Mouse (Mus musculus): ENCODE results near the gene Dusp19.

Dusp19 gene

DNA sequence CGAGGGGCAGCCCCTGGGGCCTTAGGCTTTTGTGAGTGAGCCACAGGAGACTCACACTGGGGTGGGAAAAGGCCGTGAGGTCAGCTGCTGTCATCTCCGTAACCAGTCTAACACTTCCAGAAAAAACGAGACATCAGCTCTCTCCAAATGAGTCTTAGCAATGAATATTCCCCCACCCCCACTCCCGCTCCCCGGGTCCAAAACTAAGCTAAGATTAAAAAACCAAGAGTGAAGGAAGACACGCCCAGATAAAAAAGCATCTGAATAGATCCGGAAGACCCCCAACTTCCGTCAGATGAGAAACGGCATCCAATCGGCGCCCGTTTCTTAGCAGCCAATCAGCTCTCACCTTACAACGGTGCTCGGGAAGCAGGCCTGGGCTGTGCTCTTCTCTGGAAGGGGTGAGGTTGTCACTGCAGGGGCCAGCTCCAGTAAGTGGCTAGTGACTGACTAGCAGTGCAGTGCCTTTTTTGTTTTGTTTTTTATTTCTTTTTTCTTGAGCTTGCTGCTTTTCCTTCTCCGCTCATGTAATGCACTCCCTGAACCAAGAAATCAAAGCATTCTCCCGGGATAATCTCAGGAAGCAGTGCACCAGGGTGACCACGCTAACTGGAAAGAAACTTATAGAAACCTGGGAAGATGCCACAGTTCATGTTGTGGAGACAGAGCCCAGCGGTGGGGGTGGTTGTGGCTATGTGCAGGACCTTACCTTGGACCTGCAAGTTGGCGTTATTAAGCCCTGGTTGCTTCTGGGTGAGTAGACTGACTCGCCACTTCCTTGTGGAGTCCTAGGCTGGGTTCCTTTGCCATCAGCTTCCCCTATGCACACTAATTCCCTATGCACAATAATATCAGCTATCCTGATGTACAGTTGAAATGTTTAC, at the start of gene Dusp19, which contains the start of gene Nup35:
TSS of gene Dusp19 (plus strand) at position 192 of the 884 bp plus-strand sequence.
TSS of gene Nup35 (plus strand) at position 383 of the 884 bp plus-strand sequence.
- peak; percentile 94 to 99 for DNase-seq

DNA sequence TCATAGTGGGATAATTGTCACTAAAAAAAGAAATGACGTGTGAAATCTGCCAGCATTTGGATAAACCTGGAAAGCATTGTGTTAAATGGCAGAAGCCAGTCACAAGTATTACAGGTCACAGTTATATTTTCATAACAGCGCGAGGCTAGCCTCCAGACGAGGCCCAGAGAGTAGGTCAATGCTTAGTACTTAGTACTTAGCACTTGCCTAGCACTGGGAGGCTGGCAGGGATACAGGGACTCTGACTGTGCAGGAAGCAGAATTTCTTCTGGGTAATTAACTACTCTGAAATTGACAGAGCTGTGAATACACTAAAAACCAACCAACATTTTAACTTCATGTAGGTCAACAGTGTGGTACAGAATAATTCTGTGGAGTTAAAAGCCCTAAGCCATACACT, 49.4 kb upstream of the Dusp19 start:
- DNase-seq = peak; percentile 35 to 40

DNA sequence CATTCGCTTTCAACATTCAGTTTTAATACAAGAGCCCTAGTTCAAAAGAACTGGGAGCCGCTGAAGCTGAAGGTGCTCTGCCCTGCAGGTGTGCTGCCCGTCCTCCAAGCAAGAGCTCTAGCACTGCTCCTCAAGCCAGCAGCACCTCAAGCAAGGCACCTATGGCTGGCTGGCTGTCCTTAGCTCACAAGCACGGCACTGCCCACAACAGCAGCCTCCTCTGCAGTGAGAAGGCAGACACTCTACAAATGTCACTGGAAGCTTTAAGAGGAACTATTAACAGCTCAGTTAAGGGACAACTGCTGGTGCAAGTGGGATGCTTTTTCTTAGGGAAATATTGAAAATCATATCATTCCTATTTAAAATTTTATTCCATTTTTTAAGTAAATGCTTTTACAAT, 46.2 kb upstream of the Dusp19 start:
- DNase-seq = no peak

- DNase-seq = no peak
Measured at GRCm38 (mm10) chr2:80577286-80577685, 39.6 kb upstream of the Dusp19 start.

DNA sequence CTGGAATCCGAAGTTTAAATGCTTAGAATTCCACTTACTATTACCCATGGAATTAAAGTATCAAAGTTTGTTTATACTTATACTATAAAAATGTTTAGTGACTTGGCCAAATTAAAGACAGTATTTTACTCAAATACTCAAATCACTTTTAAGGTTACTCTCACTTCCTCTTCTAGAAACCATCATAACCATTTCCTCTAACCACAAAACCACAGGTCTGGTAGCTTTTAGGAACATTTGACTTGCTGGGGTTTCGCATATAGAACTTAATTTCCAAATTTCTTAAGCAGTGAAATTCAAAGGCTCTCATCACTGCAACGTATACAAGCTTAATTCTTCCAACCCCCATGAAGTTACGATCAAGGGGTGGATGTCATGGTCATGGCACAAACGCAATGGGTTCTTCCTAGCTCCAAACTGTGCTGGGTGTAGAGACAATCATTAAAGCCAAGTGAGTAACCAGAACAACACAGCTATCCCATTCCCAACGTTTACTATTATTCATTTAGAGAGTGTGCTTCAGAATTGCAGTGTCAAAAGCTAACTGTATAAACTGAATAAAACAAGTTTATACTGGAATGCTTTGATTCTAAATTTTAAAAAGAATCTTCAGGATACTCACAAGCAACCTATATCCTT, 37.5 kb upstream of the Dusp19 start:
- no peak for DNase-seq

- peak; percentile 55 to 63 for DNase-seq
Measured at GRCm38 (mm10) chr2:80580311-80580961, 36.4 kb upstream of the Dusp19 start.

DNA sequence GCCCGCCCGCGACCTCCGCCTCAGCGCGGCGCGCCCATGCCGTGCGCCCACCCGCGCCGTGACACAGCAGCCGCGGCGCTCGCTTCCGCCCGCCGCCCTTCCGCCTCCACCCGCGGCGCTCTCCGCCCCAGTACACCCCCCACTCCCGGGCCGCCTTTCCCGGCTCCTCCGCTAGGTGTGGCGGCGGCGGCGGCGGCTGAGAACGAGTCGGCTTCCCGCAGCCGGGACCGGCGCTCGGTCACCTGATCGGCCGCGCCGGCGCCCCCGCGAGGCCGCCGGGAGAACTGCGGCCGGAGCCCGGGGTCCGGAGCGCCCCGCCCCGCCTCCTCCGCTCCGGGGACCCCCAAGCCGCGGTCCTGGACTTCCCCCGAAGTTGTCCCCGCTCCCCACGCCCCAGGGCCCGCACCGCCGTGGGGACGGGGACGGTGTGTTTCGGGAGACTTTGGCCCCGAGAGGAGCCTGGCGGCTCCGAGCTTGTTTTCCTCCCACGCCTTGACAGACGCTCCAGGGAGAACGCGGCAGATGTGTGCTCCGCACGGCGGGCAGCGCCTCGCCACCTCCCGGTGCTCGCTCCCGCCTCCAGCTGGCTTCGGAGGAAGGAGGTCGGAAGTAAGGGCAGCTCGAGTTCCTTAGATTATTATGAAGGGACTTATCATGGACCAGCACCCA, 35.7 kb upstream of the Dusp19 start, which contains the start of gene Nckap1:
TSS of gene Nckap1 (minus strand) at position 338 of the 669 bp plus-strand sequence.
- DNase-seq = peak; percentile 87 to 91

DNA sequence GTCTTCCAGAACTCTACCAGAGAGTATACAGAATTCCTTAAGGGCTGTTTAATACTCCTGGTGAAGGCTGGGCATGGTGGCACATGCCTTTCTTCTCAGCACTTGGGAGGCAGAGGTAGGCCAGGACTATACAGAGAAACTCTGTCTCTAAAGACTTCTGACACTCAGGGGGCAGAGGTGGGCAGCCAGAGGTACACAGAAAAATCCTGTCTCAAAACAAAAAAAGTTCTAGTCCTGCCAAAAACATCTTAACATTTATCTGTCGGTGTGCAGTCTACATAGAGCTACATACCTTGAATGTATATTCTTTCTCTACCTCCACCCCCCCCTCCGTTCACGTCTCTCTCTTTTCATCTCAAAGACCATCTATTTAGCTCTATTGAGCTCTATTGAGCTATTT, 34.5 kb upstream of the Dusp19 start:
- DNase-seq = no peak

GRCm38 (mm10) chr2:80594215-80594918, 22.5 kb upstream of the Dusp19 start:
- DNase-seq = no peak

GRCm38 (mm10) chr2:80596960-80597359, 19.9 kb upstream of the Dusp19 start:
- no peak for DNase-seq

- no peak for DNase-seq
Measured at GRCm38 (mm10) chr2:80599850-80600249, 17.0 kb upstream of the Dusp19 start.

DNA sequence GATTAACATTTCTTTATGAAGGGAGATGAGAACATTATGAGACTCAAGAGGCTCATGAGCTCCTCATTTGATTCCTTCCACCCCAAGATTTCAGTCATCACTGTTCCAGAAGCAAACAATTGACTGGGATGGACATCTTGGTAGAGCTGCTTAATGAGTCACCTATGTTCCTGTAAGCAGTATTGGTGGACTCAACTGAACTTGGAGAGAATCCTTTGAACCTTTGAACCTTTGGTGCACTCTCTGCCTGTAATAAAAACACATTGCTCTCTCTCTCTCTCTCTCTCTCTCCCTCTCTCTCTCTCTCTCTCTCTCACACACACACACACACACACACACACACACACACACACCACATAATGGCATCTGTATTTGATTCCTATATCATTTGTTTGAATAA, 16.2 kb upstream of the Dusp19 start:
- no peak for DNase-seq

DNA sequence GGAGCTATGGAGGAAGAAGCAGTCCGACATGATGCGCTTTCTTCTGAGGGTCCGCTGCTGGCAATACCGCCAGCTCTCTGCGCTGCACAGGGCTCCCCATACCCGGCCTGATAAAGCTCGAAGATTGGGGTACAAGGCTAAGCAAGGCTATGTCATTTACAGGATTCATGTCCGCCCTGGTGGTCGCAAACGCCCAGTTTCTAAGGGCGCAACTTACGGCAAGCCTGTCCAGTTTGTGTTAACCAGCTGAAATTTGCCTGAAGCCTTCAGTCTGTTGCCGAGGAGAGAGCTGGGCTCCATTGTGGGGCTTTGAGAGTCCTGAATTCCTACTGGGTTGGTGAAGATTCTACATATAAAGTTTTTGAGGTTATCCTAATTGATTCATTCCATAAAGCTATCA, 14.1 kb upstream of the Dusp19 start:
- DNase-seq = no peak

DNA sequence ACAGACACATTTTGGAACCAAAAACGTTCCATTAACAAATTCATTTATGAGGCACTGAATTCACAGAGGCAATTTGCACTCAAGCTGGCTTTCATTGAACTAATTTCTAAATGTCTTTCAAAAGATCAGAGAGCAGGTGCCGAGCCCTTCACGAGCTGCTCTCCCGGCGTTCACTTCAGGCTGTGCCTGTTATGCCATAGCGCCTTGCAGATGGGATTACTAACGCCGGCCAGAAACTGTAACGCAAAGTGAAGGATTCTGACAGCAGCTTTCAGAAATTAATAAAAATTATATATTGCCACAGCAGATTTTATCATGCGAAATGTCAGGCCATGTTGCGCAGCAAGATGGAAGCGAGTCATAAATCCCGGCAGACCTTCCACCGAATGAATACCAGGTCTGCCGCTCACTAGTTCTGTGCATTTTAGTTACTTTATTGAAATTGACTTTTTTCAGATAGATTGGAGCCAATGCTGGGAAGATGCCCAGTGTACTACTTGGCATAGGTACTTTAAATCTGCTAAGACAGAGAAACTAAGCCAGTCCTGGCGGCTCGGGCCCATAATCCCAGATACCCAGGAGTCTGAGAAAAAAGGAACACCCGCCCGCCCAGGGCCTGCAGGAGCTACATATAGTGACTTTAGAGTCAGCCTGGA, 12.9 kb upstream of the Dusp19 start:
- DNase-seq = peak; percentile 15 to 25

GRCm38 (mm10) chr2:80612286-80612685, 4.6 kb upstream of the Dusp19 start:
- no peak for DNase-seq

DNA sequence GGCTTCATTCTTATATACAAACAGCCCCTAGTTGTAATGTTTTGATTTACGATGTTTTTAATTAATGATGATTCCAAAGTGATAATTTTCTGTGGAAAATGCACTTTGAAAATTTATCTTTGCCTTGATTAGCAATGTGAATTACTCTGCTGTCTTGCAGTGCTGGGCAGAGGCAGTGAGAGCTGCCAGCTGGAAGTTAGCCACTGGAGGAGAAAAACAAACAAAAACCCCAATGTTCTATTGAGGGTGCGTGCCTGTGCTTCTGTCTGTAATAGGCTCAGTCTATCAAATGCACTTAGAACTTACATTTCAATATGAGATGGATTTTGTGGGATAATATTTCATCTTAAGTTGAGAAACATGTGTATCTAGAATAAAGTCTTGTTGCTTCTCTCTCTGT, 4.0 kb upstream of the Dusp19 start:
- DNase-seq = no peak

DNA sequence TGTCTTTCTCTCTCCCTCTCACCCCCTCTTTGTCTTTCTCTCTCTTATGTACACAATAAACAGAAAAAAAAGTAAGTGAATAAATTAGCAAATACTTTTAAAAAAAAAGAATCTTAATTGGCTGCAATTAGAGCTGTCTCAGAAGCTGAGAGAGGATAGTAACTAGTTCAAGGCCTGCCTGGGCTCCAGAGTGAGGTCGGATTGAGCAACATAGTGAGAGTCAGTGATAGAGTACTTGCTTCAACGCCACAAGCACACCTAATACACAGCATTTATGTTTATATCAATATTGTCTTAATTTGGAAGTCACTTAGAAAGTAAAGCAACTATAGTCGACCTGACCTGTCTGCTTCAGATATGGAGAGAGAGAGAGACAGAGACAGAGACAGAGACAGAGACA, 2.1 kb downstream of the Dusp19 start:
- DNase-seq = no peak

GRCm38 (mm10) chr2:80621921-80622320, 5.1 kb downstream of the Dusp19 start:
- no peak for DNase-seq

DNA sequence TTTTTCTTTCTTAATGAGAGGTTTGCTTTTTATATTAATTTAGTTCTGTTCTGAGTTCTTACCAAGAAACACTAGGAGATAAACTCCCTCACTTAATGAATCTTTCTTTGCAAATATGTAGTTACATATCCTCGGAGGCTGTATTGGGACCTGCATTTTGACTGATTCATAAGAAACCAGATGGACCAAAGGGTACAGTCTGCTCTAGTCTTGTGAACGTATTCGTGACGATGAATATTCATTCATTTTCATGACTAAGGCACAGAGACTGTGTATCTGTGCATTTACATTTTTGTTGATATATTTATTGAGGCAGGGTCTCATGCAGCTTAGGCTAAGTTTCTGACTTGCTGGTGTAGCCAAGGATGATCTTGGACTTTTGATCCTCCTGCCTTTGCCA, 7.7 kb downstream of the Dusp19 start:
- no peak for DNase-seq

DNA sequence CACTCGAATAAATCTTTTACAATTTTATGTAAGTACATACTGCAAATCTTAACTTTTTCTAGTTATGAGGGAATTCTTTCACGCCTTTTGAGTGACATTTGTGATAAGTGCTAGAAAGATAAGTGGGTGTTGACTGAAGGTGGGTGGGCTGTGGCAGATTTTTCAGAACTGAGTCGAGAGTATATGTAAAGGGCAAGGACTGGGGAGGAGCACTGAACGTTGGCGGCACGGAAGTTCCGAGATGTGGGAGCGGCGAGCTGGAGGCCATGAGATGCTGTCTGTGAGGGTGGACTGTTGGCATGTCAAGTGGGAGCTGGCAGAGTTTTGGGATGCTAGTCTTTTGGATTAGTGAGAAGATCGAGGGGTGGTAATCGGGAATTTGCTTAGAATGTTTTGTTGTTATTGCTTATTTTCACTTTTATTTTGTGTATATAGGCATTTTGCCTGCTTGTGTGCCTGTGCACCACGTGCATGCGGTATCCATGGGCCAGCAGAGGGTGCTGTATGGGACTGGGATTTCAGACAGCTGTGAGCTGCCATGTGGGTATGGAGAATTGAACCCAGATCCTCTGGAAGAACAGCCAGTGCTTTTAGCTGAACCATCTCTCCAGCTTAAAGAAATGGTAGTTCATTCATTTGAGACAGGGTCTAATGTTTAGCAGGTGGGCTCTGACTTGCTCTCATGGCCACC, 15.6 kb downstream of the Dusp19 start:
- DNase-seq = no peak

Data from cerebellum, postnatal 36 days (tissue).